Mouse (Mus musculus) megakaryocyte, embryonic 14.5 days (primary cell): Measurements from ENCODE around the gene Hoxc11.

Experiments
- FLI1 ChIP-seq: IDR thresholded peaks from 2 replicates; pipeline ENCODE4 v1.6.1; 2012; ENCODE audit warnings: low read length, inconsistent platforms, mixed read lengths
- GATA1 ChIP-seq: IDR thresholded peaks from 3 replicates; pipeline ENCODE4 v1.6.1; 2012; ENCODE audit warnings: mixed read lengths, low read length, inconsistent platforms, borderline replicate concordance

DNA sequence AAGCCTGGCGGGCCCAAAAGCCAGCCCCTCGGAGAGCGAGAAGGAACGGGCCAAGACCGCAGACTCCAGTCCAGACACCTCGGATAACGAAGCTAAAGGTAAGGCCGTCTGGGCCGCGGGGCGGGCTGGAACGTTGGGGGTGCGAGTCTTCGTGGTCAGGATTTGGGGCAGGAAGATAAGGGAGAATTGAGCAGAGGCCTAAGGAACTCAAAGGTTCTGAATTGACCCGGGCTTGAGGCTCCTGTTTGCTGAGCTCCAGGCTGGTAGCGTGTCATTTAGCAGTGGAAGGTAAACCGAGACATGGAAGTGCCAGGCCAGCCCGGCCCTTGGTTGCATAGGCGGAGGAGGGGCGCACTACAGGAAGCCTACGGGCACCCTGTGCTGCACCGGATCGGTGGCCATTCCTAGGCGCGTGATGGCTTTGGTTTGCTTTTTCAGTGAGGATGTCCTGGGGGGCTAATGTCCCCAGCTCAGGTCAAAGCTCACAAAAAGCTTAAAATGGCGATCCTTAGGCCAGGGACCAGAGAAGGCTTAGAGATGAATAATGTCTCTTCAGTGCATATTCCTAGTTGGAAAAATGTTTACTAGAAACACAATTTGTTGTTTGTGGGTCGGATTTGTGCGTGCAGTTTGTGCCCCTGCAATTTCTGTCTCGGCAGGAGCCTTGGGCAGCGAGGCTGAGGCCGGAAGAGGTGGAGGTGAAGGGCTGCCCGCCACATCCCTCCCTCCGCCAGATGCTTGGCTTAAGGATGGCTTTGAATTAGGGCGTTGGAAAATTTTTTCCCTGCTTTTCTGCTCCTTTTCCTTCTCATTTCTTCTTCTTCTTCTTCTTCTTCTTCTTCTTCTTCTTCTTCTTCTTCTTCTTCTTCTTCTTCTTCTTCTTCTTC is 13.5 kb downstream of the Hoxc11 start:
- TF ChIP-seq GATA1: no peak
- no peak for TF ChIP-seq FLI1
